Mouse (Mus musculus) embryonic fibroblast, embryonic 13.5 days (primary cell): Measurements from ENCODE around the gene Larp6.

ENCODE experiments used
- CTCF ChIP-seq: IDR thresholded peaks from 2 replicates; pipeline ENCODE4 v1.5.1; 2011; ENCODE audit warnings: mild to moderate bottlenecking, control low read depth, low read length, moderate library complexity, borderline replicate concordance; ENCODE audit not compliant: insufficient read depth
- POLR2A ChIP-seq: IDR thresholded peaks from 2 replicates; pipeline ENCODE4 v1.6.1; 2011; ENCODE audit warnings: low read depth, mild to moderate bottlenecking, control low read depth, low read length, moderate library complexity

DNA sequence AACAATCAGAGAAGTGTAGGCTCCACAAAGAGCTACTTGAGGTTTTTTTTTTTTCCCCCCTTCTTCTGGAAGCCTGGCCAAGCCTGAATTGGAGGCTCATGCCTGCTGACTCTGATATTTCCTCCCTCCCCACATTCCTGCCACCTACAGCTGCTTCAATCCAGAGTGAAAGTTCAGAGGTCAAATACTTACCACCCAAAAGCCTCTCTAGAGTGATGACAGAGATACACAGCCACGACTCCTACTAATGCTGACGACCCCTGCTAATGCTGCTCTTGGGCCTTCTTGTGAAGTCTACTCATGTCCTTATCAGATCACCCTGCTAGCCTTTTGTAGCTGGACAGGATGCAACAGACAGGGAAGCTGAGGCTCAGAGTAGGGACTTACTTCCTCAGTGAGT is 52.4 kb downstream of the Larp6 start:
- TF ChIP-seq CTCF (no peak), POLR2A (no peak)
